Mouse (Mus musculus) CH12.LX (cell line): ENCODE data around the gene Ugdh. TPM values are rescaled to one million over a fixed set of nuclear protein-coding genes. Genes with fewer than 3 reads are reported as not detected.

Experiments used
- DNase-seq: peaks from one replicate; pipeline ENCODE4 v3.0.0-alpha.2; 2013; ENCODE audit errors: extremely low read depth
- H3K27ac ChIP-seq: 2 replicates; pipeline ENCODE4 v1.5.1; 2012; ENCODE audit warnings: low read depth, mild to moderate bottlenecking, control low read depth, moderate library complexity; ENCODE audit not compliant: insufficient read depth
- H3K27me3 ChIP-seq: replicated peaks from 2 replicates; pipeline ENCODE3; 2012; ENCODE audit warnings: inconsistent platforms
- H3K36me3 ChIP-seq, 2 experiments: replicated peaks in 1 of 2; 2 replicates each; pipeline versions ENCODE3 to v1.6.1; 2012; ENCODE audit warnings: inconsistent platforms in 1 of 2, low read length in 1 of 2, mild to moderate bottlenecking in 1 of 2, mixed read lengths in 1 of 2, moderate library complexity in 1 of 2; ENCODE audit not compliant: control insufficient read depth in 1 of 2, insufficient read depth in 1 of 2
- H3K4me1 ChIP-seq, 2 experiments: 2 replicates each; pipeline ENCODE4 v1.6.1; 2012; ENCODE audit warnings: inconsistent platforms in 1 of 2, moderate library complexity in 1 of 2; ENCODE audit not compliant: insufficient read depth in 2 of 2, control insufficient read depth in 1 of 2
- H3K4me2 ChIP-seq: 2 replicates; pipeline ENCODE4 v1.6.1; 2012; ENCODE audit warnings: low read depth, mild to moderate bottlenecking, control low read depth; ENCODE audit not compliant: poor library complexity, insufficient read depth, severe bottlenecking
- H3K4me3 ChIP-seq, 3 experiments: fragments of 150-350 bp in 1 of 3; sonication (generic) in 1 of 3; replicated peaks in 1 of 3; 2 replicates each; pipeline versions ENCODE3 to v1.5.1; 2011 to 2012; ENCODE audit warnings: low read depth in 2 of 3, low read length in 2 of 3, mild to moderate bottlenecking in 2 of 3, moderate library complexity in 2 of 3, control low read depth in 1 of 3, improper control_type of control experiment in 1 of 3, inconsistent platforms in 1 of 3, mixed read lengths in 1 of 3; ENCODE audit not compliant: poor library complexity in 1 of 3
- H3K79me2 ChIP-seq: replicated peaks from 2 replicates; pipeline ENCODE4 v1.6.1; 2012; ENCODE audit warnings: mild to moderate bottlenecking, moderate library complexity; ENCODE audit not compliant: control insufficient read depth, poor library complexity, insufficient read depth, severe bottlenecking; ENCODE audit errors: extremely low read depth
- H3K9ac ChIP-seq: 2 replicates; pipeline ENCODE4 v1.6.1; 2012; ENCODE audit warnings: low read depth, mild to moderate bottlenecking, control low read depth, moderate library complexity; ENCODE audit not compliant: insufficient read depth
- H3K9me3 ChIP-seq: replicated peaks from 2 replicates; pipeline ENCODE3; 2012; ENCODE audit warnings: low read length, inconsistent platforms, mixed read lengths
- EP300 ChIP-seq: IDR thresholded peaks from 2 replicates; pipeline ENCODE4 v1.6.1; 2011; ENCODE audit warnings: low read length, improper control_type of control experiment
- ETS1 ChIP-seq: conservative IDR thresholded peaks from 2 replicates; pipeline ENCODE4 v1.6.1; 2012; ENCODE audit warnings: low read depth, mild to moderate bottlenecking, inconsistent platforms, low read length, improper control_type of control experiment, moderate library complexity
- IRF4 ChIP-seq: IDR thresholded peaks from 2 replicates; pipeline ENCODE4 v1.6.1; 2014; ENCODE audit warnings: low read depth, mild to moderate bottlenecking, inconsistent platforms, low read length, improper control_type of control experiment
- JUN ChIP-seq: IDR thresholded peaks from 2 replicates; pipeline ENCODE4 v1.6.1; 2011; ENCODE audit warnings: low read depth, mild to moderate bottlenecking, low read length, improper control_type of control experiment, moderate library complexity; ENCODE audit not compliant: insufficient read depth
- JUND ChIP-seq: conservative IDR thresholded peaks from 2 replicates; pipeline ENCODE4 v1.6.1; 2011; ENCODE audit warnings: low read depth, low read length, improper control_type of control experiment
- KAT2A ChIP-seq: IDR thresholded peaks from 2 replicates; pipeline ENCODE4 v1.6.1; 2012; ENCODE audit warnings: low read length, improper control_type of control experiment, inconsistent platforms; ENCODE audit not compliant: insufficient replicate concordance
- MAX ChIP-seq: IDR thresholded peaks from 2 replicates; pipeline ENCODE4 v1.6.1; 2011; ENCODE audit warnings: low read length, improper control_type of control experiment
- MAZ ChIP-seq: IDR thresholded peaks from 2 replicates; pipeline ENCODE4 v1.6.1; 2012; ENCODE audit warnings: low read depth, mild to moderate bottlenecking, inconsistent platforms, low read length, improper control_type of control experiment, moderate library complexity
- MXI1 ChIP-seq: IDR thresholded peaks from 2 replicates; pipeline ENCODE4 v1.6.1; 2011; ENCODE audit warnings: mild to moderate bottlenecking, low read depth, low read length, improper control_type of control experiment
- MYC ChIP-seq: IDR thresholded peaks from 2 replicates; pipeline ENCODE4 v1.6.1; 2011; ENCODE audit warnings: low read depth, mild to moderate bottlenecking, improper control_type of control experiment, low read length
- NELFE ChIP-seq: IDR thresholded peaks from 2 replicates; pipeline ENCODE4 v1.6.1; 2011; ENCODE audit warnings: low read depth, low read length, improper control_type of control experiment
- UBTF ChIP-seq: IDR thresholded peaks from 2 replicates; pipeline ENCODE4 v1.6.1; 2012; ENCODE audit warnings: low read depth, mild to moderate bottlenecking, inconsistent platforms, low read length, improper control_type of control experiment, moderate library complexity
- USF1 ChIP-seq: IDR thresholded peaks from 2 replicates; pipeline ENCODE4 v1.6.1; 2014; ENCODE audit warnings: low read depth, mild to moderate bottlenecking, inconsistent platforms, low read length, improper control_type of control experiment
- dilution Hi-C: fragments of 300-500 bp; cut with MboI; formaldehyde crosslinking; loops from 2 replicates; pipeline ENCODE4 v1.14.3; 2020; ENCODE audit warnings: low sequenced_read_pairs; ENCODE audit not compliant: extremely low pct_unique_long_range_greater_than_20kb, extremely low pct_ligation_motif_present
- in situ Hi-C: fragments of 300-500 bp; cut with MboI; formaldehyde crosslinking; loops from 3 replicates; pipeline ENCODE4 v1.14.3; 2019; ENCODE audit warnings: low sequenced_read_pairs, low pct_ligation_motif_present, low pct_unique_long_range_greater_than_20kb, mixed read lengths
- polyA plus RNA-seq: library from polyadenylated mRNA; unstranded; fragments of >175 nt; gene quantifications from 2 replicates; pipeline ENCODE4 v1.2.1, GENCODE M21; 2012; ENCODE audit warnings: low read depth; ENCODE audit not compliant: insufficient read length
- total RNA-seq, 2 experiments: library from RNA; depleted of rRNA; stranded (reverse); fragments of 300-350 nt in 1 of 2; fragments of >200 nt in 1 of 2; gene quantifications; 2 replicates each; pipeline ENCODE4 v1.2.3; 2012 to 2014

Gene Ugdh
- total and polyA plus RNA-seq, 3 experiments: 8.9 to 45.7 (median 38.0) TPM

- dilution Hi-C loops (no loop called here), in situ Hi-C loops (no loop called here)
- H3K9ac ChIP-seq: 0 out of 2 replicates have a peak overlapping the region, but pooled peaks have one; percentile 40
- TF ChIP-seq JUN: no peak
- no peak for TF ChIP-seq IRF4
- no peak for TF ChIP-seq MYC
- TF ChIP-seq MAX: no peak
- no peak for TF ChIP-seq MXI1
- 0 out of 2 replicates have a peak, but pooled peaks have one; percentile 25 for TF ChIP-seq EP300
- TF ChIP-seq KAT2A: no peak
- no peak for TF ChIP-seq USF1
- TF ChIP-seq ETS1: 0 out of 2 replicates have a peak, but pooled peaks have one; percentile 10
- TF ChIP-seq UBTF: no peak
- no peak for TF ChIP-seq MAZ
- no peak for TF ChIP-seq JUND
- no peak for TF ChIP-seq NELFE
- H3K4me1 ChIP-seq: peaks cover 0 to 18% of the 10 kb centered on the region in 2 experiments; a peak in 2 of 4 replicates
- H3K9me3 ChIP-seq: no peaks in the 10 kb centered on the region
- no peaks in the 10 kb centered on the region for H3K27me3 ChIP-seq
- no peaks in the 10 kb centered on the region for H3K79me2 ChIP-seq
- 0 out of 2 replicates have a peak overlapping the region, but pooled peaks have one; percentile 12 for H3K27ac ChIP-seq
- peak overlapping the region; percentile 69 for H3K4me2 ChIP-seq
- peak; percentile 71 for DNase-seq
- peaks cover 24 to 72% of the 10 kb centered on the region in 2 experiments for H3K36me3 ChIP-seq
- peak overlapping the region in 2 of 3 experiments; percentile 4 to 9 for H3K4me3 ChIP-seq
These were observed 16.6 kb downstream of the Ugdh start for GRCm38 (mm10) chr5:65419136-65419535.

- TF ChIP-seq MAZ: no peak
- no peak overlapping the region for H3K9ac ChIP-seq
- H3K79me2 ChIP-seq: no peaks in the 10 kb centered on the region
- no peak overlapping the region for H3K27ac ChIP-seq
- H3K9me3 ChIP-seq: no peaks in the 10 kb centered on the region
- H3K36me3 ChIP-seq: peaks cover 19 to 57% of the 10 kb centered on the region in 2 experiments
- dilution Hi-C loops: no loop called here
- H3K4me2 ChIP-seq: no peak overlapping the region
- H3K27me3 ChIP-seq: no peaks in the 10 kb centered on the region
- in situ Hi-C loops: no loop called here
- DNase-seq: no peak
- peaks cover 0 to 18% of the 10 kb centered on the region in 2 experiments; a peak in 2 of 4 replicates for H3K4me1 ChIP-seq
- no peak overlapping the region for H3K4me3 ChIP-seq
These were observed 19.9 kb downstream of the Ugdh start for GRCm38 (mm10) chr5:65415653-65416458.
